Mouse (Mus musculus) urinary bladder, postnatal 36 days (tissue): ENCODE data around the gene Col4a4.

ENCODE experiments used
- DNase-seq, 2 experiments: peaks; one replicate each; pipeline ENCODE4 v3.0.0; 2022; ENCODE audit warnings: low spot score in 2 of 2, mixed read lengths in 1 of 2

Col4a4 gene

DNA sequence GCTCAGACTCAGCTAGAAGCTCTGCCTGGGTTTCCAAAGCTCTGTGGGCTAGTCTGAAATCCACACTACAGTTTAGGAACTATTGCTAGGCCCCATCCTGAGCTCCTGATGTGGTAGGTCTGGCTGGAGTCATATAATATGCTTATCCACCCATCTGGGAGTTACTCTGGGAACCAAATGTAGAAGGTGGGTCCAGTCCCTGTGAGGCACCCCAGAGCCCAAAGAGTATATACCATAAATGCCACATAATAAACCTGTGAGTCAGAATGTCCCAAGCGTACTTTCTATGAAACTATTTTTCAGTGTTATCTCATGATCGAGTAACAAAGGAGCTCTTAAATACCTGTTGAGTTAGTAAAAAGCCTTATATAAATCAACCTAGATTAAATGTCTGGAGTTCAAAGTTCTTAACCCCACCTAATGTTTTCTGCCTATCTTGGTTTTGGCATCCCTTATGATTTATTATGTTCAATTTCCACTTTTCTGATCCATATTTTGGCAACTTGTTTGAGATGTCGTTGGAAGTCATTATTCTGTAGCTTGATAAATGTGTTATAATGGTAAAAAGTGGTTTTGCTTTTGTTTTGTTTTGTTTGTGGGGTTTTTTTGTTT, 172.1 kb downstream of the Col4a4 start:
- DNase-seq: no peak

DNA sequence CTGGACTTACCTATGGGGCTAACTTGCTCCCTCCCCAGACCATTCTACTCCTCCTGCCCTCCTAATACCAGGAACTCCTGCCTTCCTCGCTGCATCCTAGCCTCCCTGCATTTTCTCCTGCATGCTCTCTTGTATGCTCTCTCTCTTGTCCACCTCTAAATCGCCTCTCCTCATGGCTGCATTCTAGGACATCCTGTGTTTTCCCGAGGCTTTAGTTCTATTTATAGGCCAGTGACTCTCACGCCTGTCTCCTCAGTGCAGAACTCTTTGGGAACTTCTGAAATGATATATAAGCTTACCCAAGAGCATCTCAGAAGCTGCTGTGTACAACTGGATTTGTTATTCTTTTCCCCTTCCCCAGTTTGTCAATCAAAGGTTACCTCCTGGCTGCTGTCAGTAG, 174.6 kb downstream of the Col4a4 start:
- DNase-seq: no peak

DNA sequence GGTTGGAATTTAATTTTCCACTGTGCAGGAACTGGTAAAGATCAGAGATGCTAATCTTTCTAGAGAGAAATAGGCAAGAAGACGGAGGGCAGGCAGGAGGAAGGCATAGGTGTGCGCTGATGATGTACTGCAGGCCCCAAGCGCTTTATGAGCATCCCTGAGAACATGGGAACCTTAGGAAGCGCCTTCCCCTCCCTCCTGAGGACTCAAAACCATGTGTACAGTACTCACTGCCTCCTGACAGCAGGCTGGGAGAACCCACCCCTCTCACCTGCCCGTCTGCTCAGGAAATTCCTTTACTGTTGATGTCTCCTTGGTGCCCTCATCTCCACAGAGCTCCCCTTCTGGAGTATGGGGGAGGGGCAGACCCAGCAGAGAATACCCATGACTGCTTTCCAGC, 175.1 kb downstream of the Col4a4 start:
- DNase-seq: no peak

DNA sequence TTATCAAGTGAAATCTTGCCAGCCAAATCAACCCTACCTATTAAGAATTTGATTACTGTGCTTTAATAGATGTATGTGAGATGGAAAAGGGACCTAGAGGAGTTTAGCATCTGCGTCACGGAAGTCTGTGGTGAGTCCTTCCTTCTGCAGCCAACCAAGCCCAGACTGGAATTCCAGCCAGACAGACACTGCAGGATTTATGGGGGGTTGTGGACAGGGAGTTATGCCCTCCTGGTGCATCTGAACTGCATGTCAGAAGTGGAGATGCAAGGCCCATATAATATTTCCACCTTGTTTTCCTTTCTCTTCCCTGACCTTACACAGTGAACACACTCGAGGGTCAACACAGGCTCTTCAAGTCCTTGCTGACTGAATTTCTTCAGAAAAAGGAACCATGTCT, 176.1 kb downstream of the Col4a4 start:
- no peak for DNase-seq

DNA sequence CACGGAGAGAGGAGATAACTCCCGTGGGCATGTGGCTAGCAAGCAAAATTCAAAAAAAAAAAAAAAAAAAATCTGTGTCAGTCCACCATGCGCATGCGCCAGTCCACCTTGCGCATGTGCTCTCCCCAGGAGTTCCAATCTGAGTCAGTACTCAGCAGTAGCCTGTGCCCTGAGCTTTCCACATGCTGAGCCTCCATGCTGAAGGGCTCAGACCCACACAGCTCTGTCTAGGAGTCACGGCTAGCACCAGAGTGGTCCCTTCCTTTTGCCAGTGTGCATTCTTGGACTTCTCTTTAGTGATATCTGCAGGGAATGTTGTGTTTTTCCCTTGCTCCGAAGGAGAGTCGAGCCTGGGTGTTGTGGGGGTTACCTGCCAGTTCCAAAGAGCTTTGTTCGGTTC, 177.4 kb downstream of the Col4a4 start:
- DNase-seq: no peak

DNA sequence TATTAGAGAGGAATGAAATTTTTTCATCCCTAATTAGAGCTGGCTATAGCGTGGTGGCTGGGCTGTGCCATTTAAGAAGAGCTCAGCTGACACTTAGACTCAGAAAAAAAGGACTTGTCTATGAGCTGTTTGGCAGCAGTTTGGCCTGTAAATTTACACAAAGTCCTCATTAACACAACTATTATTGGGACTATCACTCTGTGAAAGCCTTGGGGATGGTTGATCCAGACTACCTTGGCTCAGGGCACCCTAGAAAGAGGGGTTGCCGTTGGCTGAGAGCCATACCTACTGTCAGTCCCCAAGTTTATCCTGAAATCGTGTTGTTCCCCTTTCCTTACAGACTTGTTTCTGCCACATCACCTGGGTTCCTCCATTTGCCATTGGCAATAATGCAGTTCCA, 178.9 kb downstream of the Col4a4 start:
- no peak for DNase-seq
